Mouse (Mus musculus) CH12.LX (cell line): ENCODE measurements at regions not wholly inside any gene's neighbourhood (a gene's known extent, or its start where the extent isn't known, plus 50 kb on each side); places are given as distances from the start of the nearest gene placed in this dataset.

Experiments used
- CHD1 ChIP-seq: IDR thresholded peaks from 2 replicates; pipeline ENCODE4 v1.6.1; 2012; ENCODE audit warnings: low read depth, low read length, improper control_type of control experiment, inconsistent platforms
- CTCF ChIP-seq, 2 experiments: IDR thresholded peaks in 1 of 2; conservative IDR thresholded peaks in 1 of 2; 2 replicates each; pipeline ENCODE4 v1.5.1; 2011 to 2012; ENCODE audit warnings: low read depth in 2 of 2, low read length in 2 of 2, improper control_type of control experiment in 1 of 2, inconsistent platforms in 1 of 2, mild to moderate bottlenecking in 1 of 2, moderate library complexity in 1 of 2
- JUND ChIP-seq: conservative IDR thresholded peaks from 2 replicates; pipeline ENCODE4 v1.6.1; 2011; ENCODE audit warnings: low read depth, low read length, improper control_type of control experiment
- MAX ChIP-seq: IDR thresholded peaks from 2 replicates; pipeline ENCODE4 v1.6.1; 2011; ENCODE audit warnings: low read length, improper control_type of control experiment
- NRF1 ChIP-seq: IDR thresholded peaks from 2 replicates; pipeline ENCODE4 v1.6.1; 2014; ENCODE audit warnings: low read depth, mild to moderate bottlenecking, inconsistent platforms, low read length, improper control_type of control experiment, moderate library complexity
- POLR2A ChIP-seq: IDR thresholded peaks from 2 replicates; pipeline ENCODE4 v1.6.1; 2011; ENCODE audit warnings: low read depth, mild to moderate bottlenecking, improper control_type of control experiment, low read length
- SIN3A ChIP-seq: IDR thresholded peaks from 2 replicates; pipeline ENCODE4 v1.6.1; 2012; ENCODE audit warnings: low read length, improper control_type of control experiment, inconsistent platforms
- TCF12 ChIP-seq: IDR thresholded peaks from 2 replicates; pipeline ENCODE4 v1.6.1; 2014; ENCODE audit warnings: low read depth, mild to moderate bottlenecking, inconsistent platforms, low read length, improper control_type of control experiment
- UBTF ChIP-seq: IDR thresholded peaks from 2 replicates; pipeline ENCODE4 v1.6.1; 2012; ENCODE audit warnings: low read depth, mild to moderate bottlenecking, inconsistent platforms, low read length, improper control_type of control experiment, moderate library complexity
- ZC3H11A ChIP-seq: IDR thresholded peaks from 2 replicates; pipeline ENCODE4 v1.6.1; 2012; ENCODE audit warnings: low read depth, mild to moderate bottlenecking, inconsistent platforms, low read length, improper control_type of control experiment
- ZNF384 ChIP-seq: IDR thresholded peaks from 2 replicates; pipeline ENCODE4 v1.6.1; 2012; ENCODE audit warnings: low read depth, low read length, improper control_type of control experiment, inconsistent platforms

DNA sequence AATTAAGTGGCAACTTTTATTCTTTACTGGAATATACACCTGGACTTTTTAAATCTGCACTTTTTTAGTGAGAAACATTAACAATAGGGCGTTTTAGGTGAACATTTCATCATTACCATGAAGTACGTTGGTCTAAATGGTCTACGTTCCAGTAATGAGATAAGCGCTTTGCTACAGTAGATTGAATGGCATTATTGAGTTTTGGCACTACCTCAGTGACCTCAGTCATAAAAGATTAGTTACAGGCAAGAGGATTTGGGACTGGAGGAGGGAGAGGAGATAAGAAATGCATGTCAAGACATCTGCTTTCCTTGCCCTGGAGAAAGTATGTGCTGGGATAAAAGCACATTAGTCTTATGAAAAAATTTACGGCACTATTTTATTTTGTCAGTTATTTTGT, 98.3 kb downstream of the Gm11146 start:
- TF ChIP-seq CTCF (conservative IDR thresholded peaks at IDR 0.05 in 1 of 2, IDR thresholded peaks at IDR 0.05 in 1 of 2; ENCODE audit: low read depth in 2 of 2, low read length in 2 of 2) (no peak), UBTF (no peak), TCF12 (no peak), CHD1 (no peak), ZNF384 (no peak), POLR2A (no peak), JUND (no peak), SIN3A (no peak), NRF1 (no peak), ZC3H11A (no peak), MAX (no peak)
